Mouse (Mus musculus) embryo, embryonic 10 days (tissue): ENCODE measurements around the gene Sp8.

Experiments
- DNase-seq: peaks from one replicate; pipeline ENCODE4 v3.0.0-alpha.2; 2015; ENCODE audit warnings: low spot score

Gene Sp8

DNA sequence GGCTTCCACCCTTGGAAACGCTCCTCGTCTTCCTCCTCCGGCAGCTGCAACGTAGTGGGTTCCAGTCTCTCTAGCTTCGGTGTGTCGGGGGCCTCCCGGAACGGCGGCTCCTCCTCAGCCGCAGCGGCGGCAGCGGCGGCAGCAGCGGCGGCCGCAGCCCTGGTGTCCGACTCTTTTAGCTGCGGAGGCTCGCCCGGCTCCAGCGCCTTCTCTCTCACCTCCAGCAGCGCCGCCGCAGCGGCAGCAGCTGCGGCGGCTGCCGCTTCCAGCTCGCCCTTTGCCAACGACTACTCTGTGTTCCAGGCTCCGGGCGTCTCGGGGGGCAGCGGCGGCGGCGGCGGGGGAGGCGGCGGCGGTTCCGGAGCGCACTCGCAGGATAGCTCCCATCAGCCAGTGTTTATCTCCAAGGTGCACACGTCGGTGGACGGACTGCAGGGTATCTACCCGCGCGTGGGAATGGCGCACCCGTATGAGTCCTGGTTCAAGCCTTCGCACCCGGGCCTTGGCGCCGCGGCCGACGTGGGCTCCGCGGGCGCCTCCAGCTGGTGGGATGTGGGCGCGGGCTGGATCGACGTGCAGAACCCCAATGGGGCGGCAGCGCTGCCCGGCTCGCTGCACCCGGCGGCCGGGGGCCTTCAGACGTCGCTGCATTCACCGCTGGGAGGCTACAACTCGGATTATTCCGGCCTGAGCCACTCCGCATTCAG lies 2.5 kb downstream of the Sp8 start:
- peak; percentile 40 for DNase-seq

DNA sequence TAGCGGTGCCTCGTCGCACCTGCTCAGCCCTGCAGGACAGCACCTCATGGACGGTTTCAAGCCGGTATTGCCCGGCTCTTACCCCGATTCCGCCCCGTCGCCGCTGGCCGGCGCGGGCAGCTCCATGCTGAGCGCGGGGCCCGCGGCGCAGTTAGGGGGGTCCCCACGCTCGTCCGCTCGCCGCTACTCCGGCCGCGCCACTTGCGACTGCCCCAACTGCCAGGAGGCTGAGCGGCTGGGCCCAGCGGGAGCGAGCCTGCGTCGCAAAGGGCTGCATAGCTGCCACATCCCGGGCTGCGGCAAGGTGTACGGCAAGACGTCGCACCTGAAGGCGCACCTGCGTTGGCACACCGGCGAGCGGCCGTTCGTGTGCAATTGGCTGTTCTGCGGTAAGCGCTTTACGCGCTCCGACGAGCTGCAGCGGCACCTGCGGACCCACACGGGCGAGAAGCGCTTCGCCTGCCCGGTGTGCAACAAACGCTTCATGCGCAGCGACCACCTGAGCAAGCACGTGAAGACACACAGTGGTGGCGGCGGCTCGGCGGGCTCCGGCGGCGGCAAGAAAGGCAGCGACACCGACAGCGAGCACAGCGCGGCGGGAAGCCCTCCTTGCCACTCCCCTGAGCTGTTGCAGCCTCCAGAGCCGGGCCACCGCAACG lies 3.2 kb downstream of the Sp8 start:
- peak; percentile 58 for DNase-seq

- peak; percentile 36 for DNase-seq
These were observed 3.9 kb downstream of the Sp8 start for GRCm38 (mm10) chr12:118849996-118850395.

GRCm38 (mm10) chr12:118850851-118851410 lies 4.8 kb downstream of the Sp8 start:
- DNase-seq = no peak

DNA sequence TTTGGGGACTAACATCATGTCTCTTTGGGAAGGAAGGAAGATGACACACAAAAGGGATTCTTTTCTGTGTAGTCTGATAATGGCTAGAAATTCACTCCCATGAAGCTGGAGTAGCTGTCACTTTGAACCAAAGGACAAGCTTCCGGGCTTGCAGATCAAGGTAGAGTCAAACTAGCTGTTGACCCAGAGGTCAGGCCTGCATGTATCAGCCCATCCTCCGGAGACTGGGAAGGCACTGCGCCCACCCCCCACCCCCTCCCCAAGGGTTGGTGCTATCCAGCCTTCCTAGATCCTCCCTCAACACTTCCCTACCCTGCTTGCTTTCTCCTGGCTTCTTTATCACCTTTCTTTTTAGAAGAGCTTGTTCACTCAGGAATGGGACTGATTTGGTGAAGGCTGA lies 7.2 kb downstream of the Sp8 start:
- DNase-seq = peak; percentile 68

DNA sequence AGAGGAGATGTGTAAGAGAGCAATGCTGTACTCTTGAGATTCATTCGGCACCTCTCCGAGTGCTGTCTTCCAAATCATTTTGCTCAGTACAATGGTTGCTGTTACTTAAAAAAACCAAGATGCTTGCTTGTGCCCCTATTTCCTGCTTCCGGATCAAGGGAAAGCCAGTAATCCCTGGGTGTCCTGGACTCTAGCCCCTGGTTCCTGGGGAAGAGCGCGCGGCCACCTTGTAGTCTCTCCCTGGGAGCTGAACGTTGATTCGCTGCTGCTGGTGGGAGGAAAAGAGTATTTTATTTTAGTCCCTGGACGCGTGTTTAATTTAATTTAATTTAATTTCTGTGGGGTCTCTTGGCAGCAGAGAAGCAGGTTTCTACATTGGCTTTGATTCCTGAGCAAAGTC lies 8.3 kb downstream of the Sp8 start:
- DNase-seq = peak; percentile 63

DNA sequence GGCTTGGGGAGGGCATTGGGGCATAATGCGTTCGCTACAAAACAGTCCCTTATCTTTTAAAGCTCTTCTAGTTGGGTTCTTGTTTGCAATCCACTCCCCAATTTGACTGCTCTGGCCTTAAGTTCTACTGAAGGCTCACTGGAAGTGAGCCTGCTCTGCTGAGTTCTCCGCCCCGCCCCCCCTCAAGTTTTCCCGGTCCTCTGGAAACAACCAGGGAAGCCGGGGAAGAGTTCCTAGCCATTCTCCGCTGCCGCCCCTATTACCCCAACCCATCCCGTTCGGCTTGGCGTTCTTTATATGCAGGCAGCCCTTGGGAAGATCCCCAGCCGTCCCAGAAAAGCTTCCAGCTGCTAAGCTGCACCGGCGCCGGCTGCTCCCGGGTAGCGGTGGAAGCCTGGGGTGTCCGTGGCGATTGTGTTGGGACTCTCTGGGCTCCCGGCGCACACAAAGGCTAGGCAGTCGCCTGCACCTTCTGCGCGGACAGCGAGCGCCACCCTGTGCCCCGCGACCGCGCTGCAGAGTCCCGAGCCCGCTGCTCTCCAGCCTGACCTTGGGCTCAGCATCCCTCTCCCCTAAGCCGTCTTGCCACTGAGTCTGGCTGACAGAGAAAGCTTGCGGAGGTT lies 8.8 kb downstream of the Sp8 start:
- DNase-seq = peak; percentile 95

DNA sequence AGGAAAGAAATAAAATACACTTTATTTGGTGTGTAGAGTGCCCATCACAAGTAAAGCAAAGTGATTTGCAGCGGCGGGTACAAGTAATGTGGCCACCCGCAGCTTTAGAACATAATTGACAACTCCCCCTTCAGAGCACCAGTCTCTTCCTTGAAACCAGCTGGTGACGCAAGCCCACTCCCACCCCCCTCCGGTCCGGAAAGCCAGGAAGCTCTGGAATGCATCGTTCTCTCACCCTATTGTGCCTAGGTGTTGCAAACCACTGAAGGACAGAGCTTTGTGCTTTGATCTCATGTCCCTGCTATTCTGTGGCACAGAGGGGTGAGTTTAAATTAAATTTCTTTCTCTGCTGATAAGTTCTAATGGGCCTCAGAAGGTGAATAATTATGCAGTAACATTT lies 10.0 kb downstream of the Sp8 start:
- DNase-seq = peak; percentile 57

GRCm38 (mm10) chr12:118872673-118873072 lies 26.5 kb downstream of the Sp8 start:
- no peak for DNase-seq

- DNase-seq = no peak
These were observed 36.7 kb downstream of the Sp8 start for GRCm38 (mm10) chr12:118882790-118883189.

DNA sequence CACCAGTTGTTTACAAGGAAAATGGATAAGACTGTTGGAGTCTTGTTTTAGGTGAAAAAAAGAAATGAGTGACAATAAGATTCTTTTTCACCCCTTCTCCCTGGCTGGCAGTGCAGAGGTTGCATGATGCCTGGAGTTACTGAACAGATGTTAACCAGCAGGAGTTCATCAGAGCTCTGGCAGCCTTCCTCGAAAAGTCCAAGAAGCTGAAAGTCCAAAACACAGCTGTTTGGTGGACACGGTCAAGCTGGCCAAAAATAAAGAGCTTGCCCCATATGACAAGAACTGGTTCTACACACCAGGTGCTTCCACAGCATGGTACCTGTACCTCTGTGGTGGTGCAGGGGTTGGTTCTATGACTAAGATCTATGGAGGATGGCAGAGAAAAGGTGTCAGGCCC lies 41.8 kb downstream of the Sp8 start:
- DNase-seq = no peak
